Mouse (Mus musculus) intestine, postnatal 0 days (tissue): ENCODE measurements around the gene Sltm. TPM values are rescaled to one million over a fixed set of nuclear protein-coding genes. Genes with fewer than 3 reads are reported as not detected.

Experiments used
- ATAC-seq: fragments of 200-750 bp; cut with Nextera tagmentation; 2 replicates; pipeline ENCODE4 v1.8.0; 2017; ENCODE audit warnings: mild to moderate bottlenecking, moderate TSS enrichment, moderate library complexity
- H3K27ac ChIP-seq: fragments of 300-500 bp; sonication (generic); 2 replicates; pipeline ENCODE4 v1.5.1; 2014; ENCODE audit warnings: mild to moderate bottlenecking, low read depth, low read length, moderate library complexity
- H3K27me3 ChIP-seq: fragments of 300-500 bp; sonication (generic); replicated peaks from 2 replicates; pipeline ENCODE4 v1.6.1; 2014; ENCODE audit warnings: low read length, mixed read lengths; ENCODE audit not compliant: control insufficient read depth, insufficient read depth
- H3K36me3 ChIP-seq: fragments of 300-500 bp; sonication (generic); 2 replicates; pipeline ENCODE4 v1.6.1; 2014; ENCODE audit warnings: mild to moderate bottlenecking, moderate library complexity; ENCODE audit not compliant: control insufficient read depth, insufficient read depth
- H3K4me1 ChIP-seq: fragments of 300-500 bp; sonication (generic); replicated peaks from 2 replicates; pipeline ENCODE4 v1.6.1; 2014; ENCODE audit warnings: antibody characterized with exemption, low read length, mixed read lengths; ENCODE audit not compliant: control insufficient read depth, insufficient read depth
- H3K4me2 ChIP-seq: fragments of 300-500 bp; sonication (generic); replicated peaks from 2 replicates; pipeline ENCODE4 v1.6.1; 2014; ENCODE audit warnings: low read depth, mild to moderate bottlenecking, moderate library complexity
- H3K4me3 ChIP-seq: fragments of 300-500 bp; sonication (generic); 2 replicates; pipeline ENCODE4 v1.5.1; 2014; ENCODE audit warnings: low read depth, low read length
- H3K9ac ChIP-seq: fragments of 300-500 bp; sonication (generic); 2 replicates; pipeline ENCODE4 v1.6.1; 2014; ENCODE audit warnings: mild to moderate bottlenecking, low read depth, low read length
- H3K9me3 ChIP-seq: fragments of 300-500 bp; sonication (generic); 2 replicates; pipeline ENCODE4 v1.6.1; 2016; ENCODE audit warnings: mixed run types; ENCODE audit not compliant: control insufficient read depth
- CTCF ChIP-seq: sonication (generic); IDR thresholded peaks from 2 replicates; pipeline ENCODE4 v1.5.1; 2016; ENCODE audit warnings: low read depth, mild to moderate bottlenecking, control low read depth, antibody characterized with exemption, moderate library complexity
- WGBS: fragments of 180-500 bp; shearing (Covaris S2); extraction: QIAGEN DNeasy Blood & Tissue Kit; methylation state at CpG from one replicate; pipeline ENCODE4 v1.1.7; 2014; 5-methylcytosine and 5-hydroxymethylcytosine counted together
- polyA plus RNA-seq: library from polyadenylated mRNA; unstranded; fragments of >200 nt; fragmentation: Nextera tagmentation; extraction: Ambion mirVana; gene quantifications from 2 replicates; pipeline ENCODE4 v1.2.1, GENCODE M21; 2015

The Sltm gene
- polyA plus RNA-seq: 27.6 and 33.3 TPM in 2 replicates

GRCm38 (mm10) chr9:70542305-70543041, at the start of gene Sltm:
Gene Sltm, plus strand, starts transcription at chr9:70542754.
- WGBS: under 1% methylated on average over 72 of the region's 75 CpGs

GRCm38 (mm10) chr9:70493038-70493437, 49.5 kb upstream of the Sltm start:
- no peak for TF ChIP-seq CTCF
- no peak for ATAC-seq
- Histone ChIP-seq H3K4me2 (no peak overlapping the region), H3K27ac (no peak overlapping the region), H3K36me3 (peaks cover 16% of the 10 kb centered on the region), H3K4me3 (no peak overlapping the region), H3K4me1 (no peaks in the 10 kb centered on the region), H3K9me3 (no peaks in the 10 kb centered on the region), H3K27me3 (no peaks in the 10 kb centered on the region), H3K9ac (no peak overlapping the region)
- 86% methylated on average over 2 of the region's 2 CpGs for WGBS

More at GRCm38 (mm10) chr9:70542305-70543041, at the start of gene Sltm:
- Histone ChIP-seq H3K4me3 (peak within 1 kb of the TSS; percentile 77), H3K9ac (peak within 1 kb of the TSS; percentile 92), H3K4me2 (peak within 1 kb of the TSS; percentile 96), H3K36me3 (no peaks in the 10 kb centered on the region; the same call in 1 of the 2 replicates), H3K27me3 (no peaks in the 10 kb centered on the region), H3K27ac (peak within 1 kb of the TSS; percentile 97), H3K9me3 (no peaks in the 10 kb centered on the region), H3K4me1 (no peaks in the 10 kb centered on the region; the same call in 1 of the 2 replicates)
- peak; percentile 2; the same call in 1 of the 2 replicates for TF ChIP-seq CTCF
- peak; percentile 97 for ATAC-seq

GRCm38 (mm10) chr9:70496990-70497389, 45.6 kb upstream of the Sltm start:
- Histone ChIP-seq H3K27me3 (no peaks in the 10 kb centered on the region), H3K9me3 (no peaks in the 10 kb centered on the region), H3K36me3 (peaks cover 11% of the 10 kb centered on the region), H3K4me3 (no peak overlapping the region), H3K4me2 (no peak overlapping the region), H3K27ac (no peak overlapping the region), H3K4me1 (no peaks in the 10 kb centered on the region), H3K9ac (no peak overlapping the region)
- ATAC-seq: no peak
- no peak for TF ChIP-seq CTCF

GRCm38 (mm10) chr9:70502284-70503014, 40.1 kb upstream of the Sltm start:
- peak overlapping the region; percentile 98 for H3K4me3 ChIP-seq
- H3K9me3 ChIP-seq: no peaks in the 10 kb centered on the region
- H3K4me1 ChIP-seq: 0 out of 2 replicates have a peak, but pooled peaks cover 4% of the 10 kb centered on the region
- WGBS: 27% methylated on average over 10 of the region's 10 CpGs
- peak overlapping the region; percentile 99 for H3K27ac ChIP-seq
- peak overlapping the region; percentile 98 for H3K9ac ChIP-seq
- peak overlapping the region; percentile 64 for H3K4me2 ChIP-seq
- TF ChIP-seq CTCF: no peak
- H3K36me3 ChIP-seq: no peaks in the 10 kb centered on the region
- no peaks in the 10 kb centered on the region for H3K27me3 ChIP-seq
- no peak for ATAC-seq

- no peaks in the 10 kb centered on the region for H3K9me3 ChIP-seq
- H3K27ac ChIP-seq: peak overlapping the region; percentile 99
- 0% methylated on average over 27 of the region's 70 CpGs for WGBS
- no peaks in the 10 kb centered on the region for H3K27me3 ChIP-seq
- no peak for TF ChIP-seq CTCF
- H3K9ac ChIP-seq: peak overlapping the region; percentile 98
- peak overlapping the region; percentile 64 for H3K4me2 ChIP-seq
- 0 out of 2 replicates have a peak, but pooled peaks cover 4% of the 10 kb centered on the region for H3K4me1 ChIP-seq
- peak overlapping the region; percentile 98 for H3K4me3 ChIP-seq
- ATAC-seq: peak; percentile 85
- H3K36me3 ChIP-seq: no peaks in the 10 kb centered on the region
Observed at GRCm38 (mm10) chr9:70503015-70503603, 39.4 kb upstream of the Sltm start.

GRCm38 (mm10) chr9:70503626-70504041, 38.9 kb upstream of the Sltm start, which contains the start of gene Rnf111:
Gene Rnf111, minus strand, starts transcription at chr9:70503725.
- ATAC-seq: peak; percentile 97
- H3K4me3 ChIP-seq: peak within 1 kb of the TSS; percentile 98
- H3K9ac ChIP-seq: peak within 1 kb of the TSS; percentile 98
- WGBS: under 1% methylated on average over 41 of the region's 45 CpGs
- peak within 1 kb of the TSS; percentile 99 for H3K27ac ChIP-seq
- H3K27me3 ChIP-seq: no peaks in the 10 kb centered on the region
- H3K36me3 ChIP-seq: no peaks in the 10 kb centered on the region
- H3K4me1 ChIP-seq: peaks cover 7% of the 10 kb centered on the region; the same call in 1 of the 2 replicates
- H3K9me3 ChIP-seq: no peaks in the 10 kb centered on the region
- TF ChIP-seq CTCF: no peak
- peak within 1 kb of the TSS; percentile 64 for H3K4me2 ChIP-seq
